Mouse (Mus musculus): ENCODE results near the gene Ptprk.

DNA sequence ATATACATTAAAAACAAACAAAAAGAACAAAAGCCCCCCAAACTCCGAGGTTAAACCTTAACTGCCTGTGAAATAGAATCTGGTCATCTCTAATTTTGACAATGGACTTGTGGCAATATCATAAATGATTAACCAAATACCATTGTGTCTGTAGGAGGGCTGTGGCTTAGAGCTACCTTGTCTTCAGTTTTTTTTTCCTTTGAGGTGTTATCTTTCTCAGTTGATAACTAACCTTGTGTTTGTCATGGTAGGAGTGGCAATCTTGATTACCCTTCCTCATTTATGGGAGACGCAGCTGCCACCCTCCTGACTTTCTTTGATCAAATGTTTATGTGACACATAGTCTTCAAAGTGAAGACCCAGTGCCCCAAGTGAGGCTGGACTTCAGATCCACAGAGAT lies 24.3 kb downstream of the Ptprk start:
- TF ChIP-seq CTCF (IDR thresholded peaks at IDR 0.05; ENCODE audit: low read depth) (no peak), EP300 (IDR thresholded peaks at IDR 0.05; ENCODE audit: low read depth) (no peak)
